Mouse (Mus musculus): ENCODE measurements around the gene Krtap17-1. TPM values are rescaled to one million over a fixed set of nuclear protein-coding genes. Genes with fewer than 3 reads are reported as not detected.

Krtap17-1 gene
- polyA plus RNA-seq, 1 experiment from 2014 or later, result not detected

DNA sequence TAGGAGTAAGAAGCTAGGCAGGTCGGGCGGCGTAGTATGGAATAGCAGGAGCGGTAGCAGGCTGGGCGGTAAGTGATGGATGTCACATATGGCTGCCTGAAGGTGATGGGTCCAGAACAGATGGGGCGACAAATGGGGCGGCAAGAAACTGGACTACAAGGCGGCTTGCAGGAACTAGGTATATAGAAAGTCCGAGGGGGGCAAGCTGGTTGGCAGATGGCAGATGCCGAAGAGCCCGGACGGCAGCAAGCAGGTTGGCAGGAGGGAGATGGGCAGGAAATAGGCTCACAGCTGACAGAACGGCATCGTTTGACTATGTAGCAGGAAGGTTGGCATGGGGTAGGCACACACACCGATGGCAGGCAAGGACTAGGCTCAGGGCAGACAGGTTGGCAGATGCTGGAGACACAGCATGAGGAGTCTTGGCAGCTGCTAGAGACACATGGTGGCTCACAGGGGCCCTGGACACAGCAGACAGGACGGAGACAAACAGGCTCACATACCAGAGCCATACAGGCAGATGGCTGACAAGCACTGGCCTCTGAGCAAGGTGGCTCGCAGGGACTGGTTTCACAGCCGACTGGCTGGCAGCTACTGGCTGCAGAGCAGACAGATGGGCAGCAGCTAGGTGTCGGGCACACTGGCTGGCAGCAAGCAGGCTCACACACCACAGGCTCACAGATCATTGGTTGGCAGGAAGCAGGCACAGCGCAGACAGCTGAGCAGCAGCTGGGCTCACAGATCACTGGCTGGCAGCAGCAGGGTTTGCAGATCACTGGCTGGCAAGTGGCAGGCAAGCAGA is 8.3 kb downstream of the Krtap17-1 start:
- Histone ChIP-seq H3K9me3 (replicated peaks; ENCODE audit: control insufficient read depth, low read length) (no peaks in the 10 kb centered on the region), H3K36me3 (ENCODE audit: control insufficient read depth, insufficient read depth, low read length) (no peaks in the 10 kb centered on the region), H3K4me3 (replicated peaks; ENCODE audit: low read length) (no peak overlapping the region), H3K27me3 (ENCODE audit: control insufficient read depth, insufficient read depth, low read length) (no peaks in the 10 kb centered on the region), H3K27ac (ENCODE audit: low read length) (no peak overlapping the region), H3K9ac (ENCODE audit: low read length) (no peak overlapping the region), H3K4me2 (ENCODE audit: low read depth, low read length) (no peak overlapping the region), H3K4me1 (ENCODE audit: control insufficient read depth, insufficient read depth, low read length) (no peaks in the 10 kb centered on the region)
- WGBS, result 76% methylated on average over 20 of the region's 20 CpGs
- ATAC-seq (ENCODE audit: insufficient read depth, low FRiP score), result peak; percentile 44; the same call in 1 of the 2 replicates

DNA sequence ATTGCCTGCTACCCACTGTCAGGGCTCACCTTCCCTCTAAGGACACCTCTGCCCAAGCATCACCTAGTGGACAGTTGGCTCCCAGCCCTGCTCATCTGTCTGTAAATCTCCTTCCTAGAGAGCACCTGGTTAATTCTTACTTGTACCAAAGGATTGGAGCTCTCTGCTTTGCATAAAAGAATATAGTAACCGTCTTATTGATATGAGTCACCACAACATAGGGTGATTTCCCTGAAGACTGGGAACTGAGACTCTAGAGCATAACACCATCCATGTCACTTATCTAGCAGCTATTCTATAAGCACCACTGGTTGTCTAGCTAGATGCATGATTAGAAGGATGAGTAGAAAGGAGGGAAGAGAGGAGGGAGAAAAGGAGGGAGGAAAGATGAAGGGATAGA is 10.4 kb downstream of the Krtap17-1 start:
- ATAC-seq (ENCODE audit: insufficient read depth, low FRiP score), result no peak
- H3K4me3 ChIP-seq (replicated peaks; ENCODE audit: low read length), result no peak overlapping the region
- H3K9ac ChIP-seq (ENCODE audit: low read length), result no peak overlapping the region
- H3K27me3 ChIP-seq (ENCODE audit: control insufficient read depth, insufficient read depth, low read length), result no peaks in the 10 kb centered on the region
- H3K36me3 ChIP-seq (ENCODE audit: control insufficient read depth, insufficient read depth, low read length), result no peaks in the 10 kb centered on the region
- H3K27ac ChIP-seq (ENCODE audit: low read length), result no peak overlapping the region
- no peaks in the 10 kb centered on the region for H3K9me3 ChIP-seq (replicated peaks; ENCODE audit: control insufficient read depth, low read length)
- WGBS, result 83% methylated on average over 1 of the region's 1 CpGs
- no peaks in the 10 kb centered on the region for H3K4me1 ChIP-seq (ENCODE audit: control insufficient read depth, insufficient read depth, low read length)
- no peak overlapping the region for H3K4me2 ChIP-seq (ENCODE audit: low read depth, low read length)

DNA sequence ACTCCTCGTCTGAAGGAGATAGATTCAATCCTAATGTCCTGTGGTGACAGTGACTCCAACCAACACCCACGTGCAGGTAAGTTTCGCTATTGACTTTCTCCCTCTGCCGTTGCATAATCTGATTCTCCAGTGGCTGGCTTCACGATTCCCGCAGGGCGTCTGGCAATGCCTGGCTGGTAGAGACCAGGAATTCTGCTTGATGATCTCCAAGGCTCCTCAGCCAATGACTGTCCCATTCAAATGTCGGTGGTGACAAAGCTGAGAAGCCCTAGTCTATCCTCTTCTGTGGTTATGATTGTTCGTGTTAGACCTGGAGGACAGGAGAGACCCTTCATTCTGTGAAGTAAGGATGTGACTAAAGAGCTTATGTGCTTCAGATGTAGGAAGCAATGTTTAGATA is 11.1 kb downstream of the Krtap17-1 start:
- ATAC-seq (ENCODE audit: insufficient read depth, low FRiP score), result no peak
- H3K27ac ChIP-seq (ENCODE audit: low read length), result no peak overlapping the region
- WGBS, result 86% methylated on average over 9 of the region's 9 CpGs
- no peak overlapping the region for H3K4me2 ChIP-seq (ENCODE audit: low read depth, low read length)
- H3K9ac ChIP-seq (ENCODE audit: low read length), result no peak overlapping the region
- H3K4me1 ChIP-seq (ENCODE audit: control insufficient read depth, insufficient read depth, low read length), result no peaks in the 10 kb centered on the region
- no peaks in the 10 kb centered on the region for H3K27me3 ChIP-seq (ENCODE audit: control insufficient read depth, insufficient read depth, low read length)
- H3K9me3 ChIP-seq (replicated peaks; ENCODE audit: control insufficient read depth, low read length), result no peaks in the 10 kb centered on the region
- no peaks in the 10 kb centered on the region for H3K36me3 ChIP-seq (ENCODE audit: control insufficient read depth, insufficient read depth, low read length)
- no peak overlapping the region for H3K4me3 ChIP-seq (replicated peaks; ENCODE audit: low read length)

DNA sequence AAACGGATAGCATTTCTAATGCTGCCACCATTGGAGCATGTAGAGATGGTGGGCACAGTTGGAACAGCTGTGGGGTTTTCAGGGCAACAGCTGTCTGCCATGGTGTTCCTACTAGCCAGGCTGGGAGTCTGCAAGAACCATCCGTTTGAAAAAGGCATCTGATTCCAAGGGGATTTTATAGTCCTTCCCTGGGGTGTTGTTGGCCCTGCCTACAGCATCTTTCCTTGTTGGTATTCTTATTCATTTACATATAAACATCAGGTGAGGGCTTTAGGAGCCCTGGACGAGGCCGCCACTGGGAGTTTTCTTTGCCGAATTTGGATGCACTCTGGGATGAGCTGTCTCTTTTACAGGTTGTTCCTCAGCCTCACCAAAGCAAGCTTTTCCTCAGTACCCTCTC is 14.8 kb downstream of the Krtap17-1 start, which contains the start of gene Krtap29-1:
Krtap29-1 (minus strand) TSS at position 101 of the 400 bp plus-strand sequence.
- Histone ChIP-seq H3K27ac (ENCODE audit: low read length) (no peak within 1 kb of the TSS), H3K9me3 (replicated peaks; ENCODE audit: control insufficient read depth, low read length) (no peaks in the 10 kb centered on the region), H3K4me3 (replicated peaks; ENCODE audit: low read length) (no peak within 1 kb of the TSS), H3K4me2 (ENCODE audit: low read depth, low read length) (no peak within 1 kb of the TSS), H3K9ac (ENCODE audit: low read length) (no peak within 1 kb of the TSS), H3K4me1 (ENCODE audit: control insufficient read depth, insufficient read depth, low read length) (no peaks in the 10 kb centered on the region), H3K27me3 (ENCODE audit: control insufficient read depth, insufficient read depth, low read length) (no peaks in the 10 kb centered on the region), H3K36me3 (ENCODE audit: control insufficient read depth, insufficient read depth, low read length) (no peaks in the 10 kb centered on the region)
- ATAC-seq (ENCODE audit: insufficient read depth, low FRiP score), result no peak
- 77% methylated on average over 5 of the region's 5 CpGs for WGBS

DNA sequence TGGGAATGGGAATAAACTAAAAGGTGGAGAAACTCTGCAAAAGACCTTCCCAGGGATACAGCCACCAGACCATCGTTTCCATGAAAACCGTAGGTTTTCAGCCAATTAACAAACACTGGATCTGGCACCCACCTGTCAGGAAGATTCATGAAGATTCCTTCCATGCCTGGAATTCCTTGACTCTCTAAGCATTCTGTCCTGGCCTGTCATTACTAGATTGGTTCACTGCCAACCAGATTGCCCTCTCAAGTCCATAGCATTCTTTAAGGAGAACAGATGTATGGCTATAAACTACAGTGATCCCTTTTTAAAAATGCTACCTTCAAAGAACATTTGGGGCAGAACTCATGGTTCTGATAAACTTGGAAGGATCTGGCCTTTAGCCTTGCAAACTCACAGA is 27.8 kb downstream of the Krtap17-1 start:
- H3K4me2 ChIP-seq (ENCODE audit: low read depth, low read length), result no peak overlapping the region
- H3K4me3 ChIP-seq (replicated peaks; ENCODE audit: low read length), result no peak overlapping the region
- H3K36me3 ChIP-seq (ENCODE audit: control insufficient read depth, insufficient read depth, low read length), result no peaks in the 10 kb centered on the region
- H3K9ac ChIP-seq (ENCODE audit: low read length), result no peak overlapping the region
- no peaks in the 10 kb centered on the region for H3K27me3 ChIP-seq (ENCODE audit: control insufficient read depth, insufficient read depth, low read length)
- H3K9me3 ChIP-seq (replicated peaks; ENCODE audit: control insufficient read depth, low read length), result no peaks in the 10 kb centered on the region
- 6% methylated on average over 2 of the region's 2 CpGs for WGBS
- H3K4me1 ChIP-seq (ENCODE audit: control insufficient read depth, insufficient read depth, low read length), result no peaks in the 10 kb centered on the region
- H3K27ac ChIP-seq (ENCODE audit: low read length), result no peak overlapping the region
- no peak for ATAC-seq (ENCODE audit: insufficient read depth, low FRiP score)

DNA sequence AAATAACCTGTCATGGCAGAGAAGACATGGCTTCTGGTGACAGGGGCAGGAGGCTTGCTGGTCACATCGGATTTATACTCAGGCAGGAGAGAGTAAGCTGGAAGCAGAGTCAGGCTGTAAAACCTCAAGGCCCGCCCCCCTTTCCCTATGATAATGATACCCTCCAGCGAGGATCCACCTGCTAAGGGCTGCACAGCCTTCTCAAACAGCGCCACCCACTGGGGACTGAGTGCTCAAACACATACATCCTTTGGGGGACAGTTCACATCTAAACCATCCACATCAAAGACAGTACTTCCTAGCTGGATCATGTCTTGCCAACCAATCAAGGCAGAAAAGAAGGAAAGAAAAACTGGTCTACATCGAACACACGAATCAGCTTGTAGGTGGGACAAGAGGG is 29.6 kb downstream of the Krtap17-1 start:
- H3K36me3 ChIP-seq (ENCODE audit: control insufficient read depth, insufficient read depth, low read length), result no peaks in the 10 kb centered on the region
- H3K27ac ChIP-seq (ENCODE audit: low read length), result no peak overlapping the region
- ATAC-seq (ENCODE audit: insufficient read depth, low FRiP score), result no peak
- WGBS, result 59% methylated on average over 6 of the region's 6 CpGs
- no peak overlapping the region for H3K4me3 ChIP-seq (replicated peaks; ENCODE audit: low read length)
- no peak overlapping the region for H3K4me2 ChIP-seq (ENCODE audit: low read depth, low read length)
- H3K4me1 ChIP-seq (ENCODE audit: control insufficient read depth, insufficient read depth, low read length), result no peaks in the 10 kb centered on the region
- H3K9me3 ChIP-seq (replicated peaks; ENCODE audit: control insufficient read depth, low read length), result no peaks in the 10 kb centered on the region
- H3K27me3 ChIP-seq (ENCODE audit: control insufficient read depth, insufficient read depth, low read length), result no peaks in the 10 kb centered on the region
- H3K9ac ChIP-seq (ENCODE audit: low read length), result no peak overlapping the region

DNA sequence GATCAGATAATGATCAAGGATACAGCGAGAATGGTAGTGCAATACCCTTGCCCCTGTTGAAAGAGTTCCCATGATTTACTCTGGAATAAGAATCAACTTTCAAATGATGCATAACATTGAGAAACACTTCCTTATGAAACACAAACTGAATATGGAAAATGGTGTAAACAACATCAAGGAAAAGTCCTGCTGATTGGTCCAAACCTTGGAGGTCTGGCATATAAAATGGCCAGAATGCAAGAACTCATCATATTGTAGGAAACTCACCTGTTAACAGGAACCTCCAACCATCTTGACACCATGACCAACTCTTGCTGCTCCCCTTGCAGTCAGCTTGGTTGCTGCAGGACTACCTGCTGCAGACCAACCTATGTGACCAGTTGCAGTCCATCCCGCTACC is 45.6 kb downstream of the Krtap17-1 start, which contains the start of gene Krtap9-5:
Krtap9-5 (plus strand) TSS at position 301 of the 400 bp plus-strand sequence.
- 84% methylated on average over 2 of the region's 2 CpGs for WGBS
- H3K4me1 ChIP-seq (ENCODE audit: control insufficient read depth, insufficient read depth, low read length), result no peaks in the 10 kb centered on the region
- no peak for ATAC-seq (ENCODE audit: insufficient read depth, low FRiP score)
- H3K36me3 ChIP-seq (ENCODE audit: control insufficient read depth, insufficient read depth, low read length), result no peaks in the 10 kb centered on the region
- no peak within 1 kb of the TSS for H3K27ac ChIP-seq (ENCODE audit: low read length)
- no peaks in the 10 kb centered on the region for H3K9me3 ChIP-seq (replicated peaks; ENCODE audit: control insufficient read depth, low read length)
- no peak within 1 kb of the TSS for H3K9ac ChIP-seq (ENCODE audit: low read length)
- no peak within 1 kb of the TSS for H3K4me2 ChIP-seq (ENCODE audit: low read depth, low read length)
- no peaks in the 10 kb centered on the region for H3K27me3 ChIP-seq (ENCODE audit: control insufficient read depth, insufficient read depth, low read length)
- H3K4me3 ChIP-seq (replicated peaks; ENCODE audit: low read length), result no peak within 1 kb of the TSS

Other genes with a start within 250 kb of the Krtap17-1 start
- gene Gm11595, start 221.1 kb downstream of the Krtap17-1 start, polyA plus RNA-seq (2015; fragmentation: Nextera tagmentation; extraction: Ambion mirVana), result not detected in 2 replicates
- not detected in 2 replicates for gene Krtap4-8, start 213.3 kb downstream of the Krtap17-1 start, polyA plus RNA-seq (2015; fragmentation: Nextera tagmentation; extraction: Ambion mirVana)
- not detected in 2 replicates for gene Krtap4-9, start 208.8 kb downstream of the Krtap17-1 start, polyA plus RNA-seq (2015; fragmentation: Nextera tagmentation; extraction: Ambion mirVana)
- not detected in 2 replicates for gene Gm11596, start 200.5 kb downstream of the Krtap17-1 start, polyA plus RNA-seq (2015; fragmentation: Nextera tagmentation; extraction: Ambion mirVana)
- gene Gm11569, start 195.1 kb downstream of the Krtap17-1 start, polyA plus RNA-seq (2015; fragmentation: Nextera tagmentation; extraction: Ambion mirVana), result not detected in 2 replicates
- not detected in 2 replicates for gene Gm11554, start 189.5 kb downstream of the Krtap17-1 start, polyA plus RNA-seq (2015; fragmentation: Nextera tagmentation; extraction: Ambion mirVana)
- not detected in 2 replicates for gene Krtap4-13, start 184.1 kb downstream of the Krtap17-1 start, polyA plus RNA-seq (2015; fragmentation: Nextera tagmentation; extraction: Ambion mirVana)
- not detected in 2 replicates for gene Gm11564, start 178.3 kb downstream of the Krtap17-1 start, polyA plus RNA-seq (2015; fragmentation: Nextera tagmentation; extraction: Ambion mirVana)
- gene 2300003K06Rik, start 155.9 kb downstream of the Krtap17-1 start, polyA plus RNA-seq (2015; fragmentation: Nextera tagmentation; extraction: Ambion mirVana), result not detected in 2 replicates
- gene Krtap4-16, start 142.4 kb downstream of the Krtap17-1 start, polyA plus RNA-seq (2015; fragmentation: Nextera tagmentation; extraction: Ambion mirVana), result not detected in 2 replicates
- gene Gm11568, start 136.1 kb downstream of the Krtap17-1 start, polyA plus RNA-seq (2015; fragmentation: Nextera tagmentation; extraction: Ambion mirVana), result not detected in 2 replicates
- gene Gm11559, start 129.5 kb downstream of the Krtap17-1 start, polyA plus RNA-seq (2015; fragmentation: Nextera tagmentation; extraction: Ambion mirVana), result not detected in 2 replicates
- gene Krtap9-1, start 120.6 kb downstream of the Krtap17-1 start, polyA plus RNA-seq (2015; fragmentation: Nextera tagmentation; extraction: Ambion mirVana), result not detected in 2 replicates
- not detected in 2 replicates for gene Gm11567, start 114.8 kb downstream of the Krtap17-1 start, polyA plus RNA-seq (2015; fragmentation: Nextera tagmentation; extraction: Ambion mirVana)
- gene Krtap31-1, start 86.1 kb downstream of the Krtap17-1 start, polyA plus RNA-seq (2015; fragmentation: Nextera tagmentation; extraction: Ambion mirVana), result not detected in 2 replicates
- gene Gm11565, start 79.2 kb downstream of the Krtap17-1 start, polyA plus RNA-seq (2015; fragmentation: Nextera tagmentation; extraction: Ambion mirVana), result not detected in 2 replicates
- gene Krtap31-2, start 57.7 kb downstream of the Krtap17-1 start, polyA plus RNA-seq (2015; fragmentation: Nextera tagmentation; extraction: Ambion mirVana), result not detected in 2 replicates
- not detected in 2 replicates for gene Krtap9-5, start 45.5 kb downstream of the Krtap17-1 start, polyA plus RNA-seq (2015; fragmentation: Nextera tagmentation; extraction: Ambion mirVana)
- not detected in 2 replicates for gene Krtap29-1, start 14.9 kb downstream of the Krtap17-1 start, polyA plus RNA-seq (2015; fragmentation: Nextera tagmentation; extraction: Ambion mirVana)
- not detected in 2 replicates for gene Krtap16-1, start 7.4 kb downstream of the Krtap17-1 start, polyA plus RNA-seq (2015; fragmentation: Nextera tagmentation; extraction: Ambion mirVana)
- 0.23 and 0.34 TPM in 2 replicates for gene Krt33a, start 22.2 kb upstream of the Krtap17-1 start, polyA plus RNA-seq (2015; fragmentation: Nextera tagmentation; extraction: Ambion mirVana)
- gene Krt33b, start 35.9 kb upstream of the Krtap17-1 start, polyA plus RNA-seq (2015; fragmentation: Nextera tagmentation; extraction: Ambion mirVana), result 0.30 TPM in 1 of 2 replicates, not detected in the other
- 3.2 and 4.2 TPM in 2 replicates for gene Krt34, start 47.6 kb upstream of the Krtap17-1 start, polyA plus RNA-seq (2015; fragmentation: Nextera tagmentation; extraction: Ambion mirVana)
- 0.74 and 0.81 TPM in 2 replicates for gene Krt31, start 56.6 kb upstream of the Krtap17-1 start, polyA plus RNA-seq (2015; fragmentation: Nextera tagmentation; extraction: Ambion mirVana)
- gene Krt32, start 94.2 kb upstream of the Krtap17-1 start, polyA plus RNA-seq (2015; fragmentation: Nextera tagmentation; extraction: Ambion mirVana), result 0.24 and 0.40 TPM in 2 replicates
- 0.76 and 1.5 TPM in 2 replicates for gene Krt35, start 102.2 kb upstream of the Krtap17-1 start, polyA plus RNA-seq (2015; fragmentation: Nextera tagmentation; extraction: Ambion mirVana)
- 0.44 and 0.75 TPM in 2 replicates for gene Krt36, start 111.6 kb upstream of the Krtap17-1 start, polyA plus RNA-seq (2015; fragmentation: Nextera tagmentation; extraction: Ambion mirVana)
- 1,856 and 2,859 TPM in 2 replicates for gene Krt13, start 127.6 kb upstream of the Krtap17-1 start, polyA plus RNA-seq (2015; fragmentation: Nextera tagmentation; extraction: Ambion mirVana)
- 1,477 and 1,759 TPM in 2 replicates for gene Krt15, start 141.9 kb upstream of the Krtap17-1 start, polyA plus RNA-seq (2015; fragmentation: Nextera tagmentation; extraction: Ambion mirVana)
- gene Krt19, start 154.7 kb upstream of the Krtap17-1 start, polyA plus RNA-seq (2015; fragmentation: Nextera tagmentation; extraction: Ambion mirVana), result 1,141 and 1,514 TPM in 2 replicates
- not detected in 2 replicates for gene Krt9, start 199.3 kb upstream of the Krtap17-1 start, polyA plus RNA-seq (2015; fragmentation: Nextera tagmentation; extraction: Ambion mirVana)
- 46.4 and 67.1 TPM in 2 replicates for gene Krt14, start 213.6 kb upstream of the Krtap17-1 start, polyA plus RNA-seq (2015; fragmentation: Nextera tagmentation; extraction: Ambion mirVana)